Mouse (Mus musculus): ENCODE results near the gene Zbtb7b.

Gene Zbtb7b

DNA sequence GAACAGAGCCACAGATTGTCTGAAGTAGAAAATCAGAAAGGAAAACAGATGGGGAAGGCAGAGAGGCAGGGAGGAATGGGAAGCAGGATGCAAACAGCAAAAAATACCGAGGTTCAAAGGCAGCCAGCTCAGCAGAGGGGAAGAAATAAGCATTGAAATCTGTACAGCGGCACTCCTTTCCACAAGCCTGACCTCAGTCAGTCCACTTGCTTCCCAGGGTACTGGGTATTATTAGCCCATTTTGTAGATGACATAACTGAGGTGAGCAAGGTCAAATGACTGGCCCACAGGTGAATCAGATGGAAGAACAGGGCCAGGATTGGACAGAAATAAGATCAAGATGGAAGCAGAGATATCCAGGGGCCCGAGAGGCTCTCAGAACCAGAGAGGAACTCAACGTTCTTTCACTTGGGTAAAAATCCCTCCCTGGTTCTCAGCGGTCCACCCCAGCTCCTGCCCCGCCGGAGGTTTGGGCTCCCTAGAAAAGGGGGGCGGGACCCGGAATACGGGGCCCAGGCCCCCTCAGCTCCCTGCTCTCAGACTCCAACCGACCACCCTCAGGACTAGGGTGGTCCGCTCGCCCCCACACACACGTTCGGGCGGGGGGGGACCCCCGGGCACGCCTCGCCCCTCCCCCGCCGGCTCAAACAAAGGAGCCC is 57.4 kb downstream of the Zbtb7b start:
- no peak for DNase-seq (ENCODE audit: low read depth, low spot score)

DNA sequence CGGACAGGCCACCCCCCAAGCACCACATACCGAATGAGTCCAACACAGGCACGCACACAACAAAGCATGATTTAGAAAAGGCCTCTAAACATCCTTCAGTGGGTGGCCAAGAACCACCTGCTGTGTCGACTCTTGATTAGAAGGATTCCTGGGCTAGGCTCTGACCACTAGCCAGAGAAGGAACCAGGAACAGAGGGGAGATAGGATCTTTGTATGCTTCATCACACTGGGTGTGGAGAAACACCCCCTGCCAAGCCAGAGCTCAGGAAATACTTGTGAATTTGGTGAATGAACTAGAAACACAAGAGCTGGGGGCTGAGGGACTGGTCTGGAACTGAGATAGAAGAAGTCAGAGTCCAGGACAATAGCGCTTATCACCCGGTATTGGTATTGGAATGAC is 58.0 kb downstream of the Zbtb7b start:
- no peak for DNase-seq (ENCODE audit: low read depth, low spot score)

- DNase-seq (ENCODE audit: low read depth, low spot score), result no peak
Measured at GRCm38 (mm10) chr3:89333053-89333452, 61.5 kb downstream of the Zbtb7b start.

DNA sequence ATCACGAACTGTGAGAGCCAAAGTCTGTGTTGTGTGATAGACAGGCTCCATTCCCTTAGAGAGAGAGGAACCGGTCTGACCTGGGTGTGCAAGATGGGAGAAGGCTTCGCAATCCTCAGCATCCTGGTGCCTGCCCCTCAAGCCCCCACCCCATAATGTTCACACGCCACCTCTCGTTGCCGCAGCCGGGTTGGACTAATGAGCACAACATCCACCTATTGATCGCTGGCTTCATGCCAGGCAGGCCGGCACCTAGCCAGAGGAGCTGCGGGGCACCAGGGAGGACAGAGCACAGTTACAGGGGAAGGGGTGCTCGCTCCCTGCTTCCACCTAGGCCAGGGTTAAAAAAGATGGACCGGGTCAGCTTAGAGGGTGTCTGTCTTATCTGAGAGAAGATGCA is 62.1 kb downstream of the Zbtb7b start:
- DNase-seq (ENCODE audit: low read depth, low spot score), result no peak

GRCm38 (mm10) chr3:89332013-89332412 is 62.6 kb downstream of the Zbtb7b start:
- no peak for DNase-seq (ENCODE audit: low read depth, low spot score)

DNA sequence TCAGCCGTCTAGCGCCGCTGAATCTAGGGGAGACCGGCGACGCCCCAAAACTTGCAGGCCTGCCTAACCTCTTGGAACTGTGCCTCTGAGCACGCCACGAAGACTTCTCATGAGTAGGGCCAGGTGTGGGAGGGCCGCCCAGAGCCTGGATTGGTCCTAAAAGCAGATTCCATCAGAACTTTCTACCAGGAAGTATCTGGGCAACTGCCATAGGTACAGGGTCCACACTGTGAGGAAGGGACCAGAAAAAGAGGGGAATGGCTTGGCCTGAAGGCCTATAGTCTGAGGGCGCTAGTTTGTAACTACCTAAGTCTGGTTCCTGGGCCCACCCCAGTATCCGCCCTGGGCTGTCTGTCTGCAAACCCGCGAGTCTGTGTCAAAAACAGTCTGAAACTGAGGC is 63.0 kb downstream of the Zbtb7b start:
- no peak for DNase-seq (ENCODE audit: low read depth, low spot score)

DNA sequence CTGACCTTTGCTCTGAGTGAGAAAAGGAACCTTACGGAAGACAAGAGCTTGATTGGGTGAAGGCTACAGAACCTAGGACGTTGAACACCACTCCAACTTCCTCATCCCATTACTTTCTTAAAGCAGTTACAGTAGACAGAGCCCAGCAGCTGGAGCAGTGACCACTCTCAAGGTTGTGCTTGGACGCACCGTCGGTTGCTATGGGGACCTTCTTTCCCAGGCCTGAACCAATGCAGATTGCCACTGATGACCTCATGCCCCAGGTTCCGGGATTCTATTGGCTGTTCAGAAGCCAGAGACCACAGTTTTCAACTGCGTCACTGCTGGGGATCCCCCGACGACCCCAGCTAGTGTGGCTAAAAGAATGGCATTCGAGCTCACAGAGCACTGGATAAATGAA is 63.6 kb downstream of the Zbtb7b start:
- DNase-seq (ENCODE audit: low read depth, low spot score), result no peak

DNA sequence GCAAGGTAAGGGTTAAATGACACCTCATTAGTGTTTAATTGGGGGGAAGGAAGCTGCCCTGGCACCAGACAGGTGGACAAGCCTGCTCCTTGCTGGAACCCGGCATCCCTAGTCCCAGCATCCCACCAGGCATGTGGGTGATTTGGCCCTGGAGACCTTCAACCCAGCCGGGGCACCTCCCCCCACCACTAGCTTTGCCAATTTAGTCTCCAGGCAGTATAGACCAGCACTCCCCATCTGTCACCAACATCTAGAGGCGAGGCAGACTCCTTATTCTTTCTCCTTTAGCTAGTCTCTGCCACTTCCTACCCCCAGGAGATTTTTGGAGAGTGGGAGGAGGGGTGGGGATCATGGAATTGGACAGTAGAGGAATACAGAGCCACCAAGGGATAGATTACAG is 64.2 kb downstream of the Zbtb7b start:
- DNase-seq (ENCODE audit: low read depth, low spot score), result no peak

GRCm38 (mm10) chr3:89328623-89329022 is 66.0 kb downstream of the Zbtb7b start:
- DNase-seq (ENCODE audit: low read depth, low spot score), result no peak
